Mouse (Mus musculus): Measurements from ENCODE around the gene Hhat. TPM values are rescaled to one million over a fixed set of nuclear protein-coding genes. Genes with fewer than 3 reads are reported as not detected.

Hhat gene
- total and polyA plus RNA-seq, 3 experiments = 0.22 TPM; not detected in 2

DNA sequence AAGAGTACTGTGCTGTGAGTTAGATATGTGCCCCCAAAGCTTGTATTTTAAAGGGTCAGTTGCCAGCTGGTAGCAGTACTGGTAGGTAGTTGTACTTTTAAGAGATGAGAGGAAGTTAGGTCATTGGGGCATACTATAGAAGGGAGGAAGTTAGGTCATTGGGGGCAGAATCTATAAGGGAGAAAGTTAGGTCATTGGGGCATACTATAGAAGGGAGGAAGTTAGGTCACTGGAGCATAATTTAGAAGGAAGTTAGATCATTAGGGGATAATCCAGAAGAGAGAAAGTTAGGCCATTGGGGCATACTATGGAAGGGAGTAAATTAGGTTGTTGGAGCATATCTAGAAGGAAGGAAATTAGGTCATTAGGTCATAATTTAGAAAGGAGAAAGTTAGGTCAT, 71.9 kb downstream of the Hhat start:
- no peak overlapping the region for H3K4me3 ChIP-seq (ENCODE audit: low read depth, low read length)
- no peaks in the 10 kb centered on the region for H3K4me1 ChIP-seq (ENCODE audit: insufficient read depth, low read depth, low read length)
- no peaks in the 10 kb centered on the region for H3K36me3 ChIP-seq (replicated peaks)
- DNase-seq (ENCODE audit: low spot score) (no peak), ATAC-seq (ENCODE audit: extremely low read depth, insufficient number of reproducible peaks, low FRiP score, poor library complexity, severe bottlenecking) (no peak)
- peaks cover 36% of the 10 kb centered on the region for H3K9me3 ChIP-seq (replicated peaks)
- TF ChIP-seq TAL1 (conservative IDR thresholded peaks at IDR 0.05; ENCODE audit: low read depth, low read length) (no peak), POLR2AphosphoS5 (IDR thresholded peaks at IDR 0.05; ENCODE audit: insufficient replicate concordance, low read depth, low read length) (no peak), GATA2 (IDR thresholded peaks at IDR 0.05; ENCODE audit: borderline replicate concordance, low read depth, low read length) (no peak)
- H3K27me3 ChIP-seq (ENCODE audit: insufficient read depth, low read length) = no peaks in the 10 kb centered on the region

DNA sequence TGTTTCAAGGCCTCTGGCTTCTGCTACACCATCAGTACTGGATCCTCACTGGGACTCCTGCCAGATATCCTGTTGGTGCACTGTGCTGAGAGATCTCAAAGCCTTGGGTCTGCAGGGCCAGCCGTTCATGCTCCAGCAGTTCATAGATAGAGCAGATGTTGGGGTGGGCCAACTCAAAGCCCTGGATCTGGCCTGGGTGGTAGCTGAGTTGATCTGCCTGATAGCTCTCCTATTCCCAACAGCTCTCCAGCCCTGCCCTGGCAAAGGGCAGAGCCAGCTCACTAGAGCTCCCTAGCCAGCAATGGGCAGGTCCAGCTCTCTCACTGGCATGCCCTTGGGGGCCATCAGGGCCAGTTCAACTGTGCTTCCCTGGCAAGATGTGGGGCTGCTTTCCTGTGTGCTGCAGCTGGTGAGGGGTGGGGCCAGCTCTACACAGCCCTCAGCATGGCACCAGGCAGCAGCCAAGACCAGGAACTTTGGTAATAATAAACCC, 74.6 kb downstream of the Hhat start:
- H3K27me3 ChIP-seq (ENCODE audit: insufficient read depth, low read length) = no peaks in the 10 kb centered on the region
- no peak for TF ChIP-seq POLR2AphosphoS5 (IDR thresholded peaks at IDR 0.05; ENCODE audit: insufficient replicate concordance, low read depth, low read length)
- H3K9me3 ChIP-seq (replicated peaks) = peaks cover 44% of the 10 kb centered on the region
- ATAC-seq (ENCODE audit: extremely low read depth, insufficient number of reproducible peaks, low FRiP score, poor library complexity, severe bottlenecking) = no peak
- H3K36me3 ChIP-seq (replicated peaks) = no peaks in the 10 kb centered on the region
- DNase-seq (ENCODE audit: low spot score) = no peak
- no peak overlapping the region for H3K4me3 ChIP-seq (ENCODE audit: low read depth, low read length)
- no peaks in the 10 kb centered on the region for H3K4me1 ChIP-seq (ENCODE audit: insufficient read depth, low read depth, low read length)

DNA sequence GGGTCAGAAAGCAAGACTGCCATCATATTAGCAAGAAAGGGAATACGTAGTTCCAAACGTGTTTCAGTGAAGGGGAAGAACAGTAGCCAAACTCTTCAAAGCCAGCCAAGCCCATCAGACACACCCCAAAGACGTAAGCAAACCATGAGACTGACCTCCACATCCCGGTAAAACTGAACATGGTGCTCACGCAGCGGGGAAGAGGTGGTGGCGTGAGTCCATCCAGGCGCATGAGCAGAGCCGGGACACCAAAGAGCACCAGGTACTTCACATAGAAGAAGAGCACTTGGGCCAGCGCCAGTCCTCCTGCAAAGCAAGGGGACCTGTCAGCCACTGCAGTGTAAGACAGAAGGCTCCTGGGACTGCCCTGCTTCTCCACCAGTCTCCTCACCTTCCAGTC, 77.4 kb downstream of the Hhat start:
- H3K27me3 ChIP-seq (ENCODE audit: insufficient read depth, low read length) = no peaks in the 10 kb centered on the region
- no peak for TF ChIP-seq GATA2 (IDR thresholded peaks at IDR 0.05; ENCODE audit: borderline replicate concordance, low read depth, low read length)
- TF ChIP-seq TAL1 (conservative IDR thresholded peaks at IDR 0.05; ENCODE audit: low read depth, low read length) = no peak
- no peak for TF ChIP-seq CTCF (IDR thresholded peaks at IDR 0.05; ENCODE audit: low read depth, low read length)
- ATAC-seq (ENCODE audit: extremely low read depth, insufficient number of reproducible peaks, low FRiP score, poor library complexity, severe bottlenecking) (no peak), DNase-seq (ENCODE audit: low spot score) (no peak)
- no peak overlapping the region for H3K4me3 ChIP-seq (ENCODE audit: low read depth, low read length)
- no peaks in the 10 kb centered on the region for H3K36me3 ChIP-seq (replicated peaks)
- peaks cover 65% of the 10 kb centered on the region for H3K9me3 ChIP-seq (replicated peaks)
- H3K4me1 ChIP-seq (ENCODE audit: insufficient read depth, low read depth, low read length) = no peaks in the 10 kb centered on the region

DNA sequence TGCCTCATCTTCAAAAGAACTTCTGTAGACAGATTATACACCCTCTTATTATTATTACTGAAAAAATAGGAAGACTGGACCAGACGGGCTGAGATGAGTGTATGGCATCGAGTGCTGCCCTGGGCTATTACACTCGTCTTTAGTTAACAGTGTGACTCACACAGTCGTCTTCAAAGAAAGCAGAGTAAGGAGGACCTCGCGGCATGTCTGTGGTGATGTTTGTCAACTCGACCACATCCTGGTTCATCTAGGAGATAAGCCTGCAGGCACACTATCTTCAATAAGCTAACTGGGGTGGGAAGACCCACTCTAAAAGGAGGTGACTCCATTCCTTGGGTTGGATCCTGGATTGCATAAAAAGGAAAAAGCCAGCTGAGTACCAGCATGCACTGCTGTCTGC, 78.0 kb downstream of the Hhat start:
- ATAC-seq (ENCODE audit: extremely low read depth, insufficient number of reproducible peaks, low FRiP score, poor library complexity, severe bottlenecking) (no peak), DNase-seq (ENCODE audit: low spot score) (no peak)
- Histone ChIP-seq H3K4me1 (ENCODE audit: insufficient read depth, low read depth, low read length) (no peaks in the 10 kb centered on the region), H3K27me3 (ENCODE audit: insufficient read depth, low read length) (no peaks in the 10 kb centered on the region), H3K9me3 (replicated peaks) (peaks cover 66% of the 10 kb centered on the region), H3K4me3 (ENCODE audit: low read depth, low read length) (no peak overlapping the region), H3K36me3 (replicated peaks) (no peaks in the 10 kb centered on the region)
- TF ChIP-seq GATA1 (IDR thresholded peaks at IDR 0.05; ENCODE audit: borderline replicate concordance, low read length) = no peak
- TF ChIP-seq GATA2 (IDR thresholded peaks at IDR 0.05; ENCODE audit: borderline replicate concordance, low read depth, low read length) = no peak
- TF ChIP-seq POLR2AphosphoS5 (IDR thresholded peaks at IDR 0.05; ENCODE audit: insufficient replicate concordance, low read depth, low read length) = no peak

DNA sequence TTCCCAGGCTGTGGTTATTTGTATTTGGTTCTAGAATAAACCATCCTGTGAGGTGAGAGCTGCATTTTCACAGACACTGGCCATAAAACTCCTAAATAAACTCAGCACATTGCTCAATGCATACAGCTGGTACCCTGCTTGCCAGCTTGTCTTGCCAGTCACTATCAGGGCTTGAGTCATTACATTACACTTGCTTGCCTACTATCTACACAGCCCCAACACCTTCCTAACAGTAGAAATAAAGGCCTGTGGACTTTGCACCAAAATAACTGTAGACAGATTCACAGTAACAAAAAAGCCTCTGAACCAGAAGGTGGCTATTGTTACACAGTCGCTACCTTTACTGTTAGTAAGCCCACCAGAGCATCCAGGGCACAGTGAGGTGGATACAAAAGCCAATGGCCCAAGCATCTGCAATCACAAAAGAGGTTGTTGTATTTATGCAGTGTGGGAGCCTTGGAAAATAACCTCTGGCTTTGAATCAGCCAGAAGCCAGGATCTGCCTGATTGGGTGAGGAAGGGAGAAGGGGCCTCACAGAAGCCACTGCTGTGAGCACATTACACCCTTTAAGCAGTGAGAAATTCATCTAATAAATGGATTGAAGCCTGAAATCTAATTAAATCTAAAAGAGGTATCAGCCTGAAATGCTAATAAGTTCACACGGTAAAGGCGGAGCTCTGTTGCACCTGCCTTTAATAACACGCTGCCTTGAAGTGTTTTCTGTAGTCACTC, 88.6 kb downstream of the Hhat start:
- no peak for TF ChIP-seq TAL1 (conservative IDR thresholded peaks at IDR 0.05; ENCODE audit: low read depth, low read length)
- no peak for TF ChIP-seq POLR2AphosphoS5 (IDR thresholded peaks at IDR 0.05; ENCODE audit: insufficient replicate concordance, low read depth, low read length)
- TF ChIP-seq GATA1 (IDR thresholded peaks at IDR 0.05; ENCODE audit: borderline replicate concordance, low read length) = no peak
- no peak for TF ChIP-seq CTCF (IDR thresholded peaks at IDR 0.05; ENCODE audit: low read depth, low read length)
- no peak for TF ChIP-seq GATA2 (IDR thresholded peaks at IDR 0.05; ENCODE audit: borderline replicate concordance, low read depth, low read length)
- ATAC-seq (ENCODE audit: extremely low read depth, insufficient number of reproducible peaks, low FRiP score, poor library complexity, severe bottlenecking) (no peak), DNase-seq (ENCODE audit: low spot score) (no peak)
- Histone ChIP-seq H3K4me1 (ENCODE audit: insufficient read depth, low read depth, low read length) (no peaks in the 10 kb centered on the region), H3K9me3 (replicated peaks) (peaks cover 47% of the 10 kb centered on the region), H3K27me3 (ENCODE audit: insufficient read depth, low read length) (no peaks in the 10 kb centered on the region), H3K4me3 (ENCODE audit: low read depth, low read length) (no peak overlapping the region), H3K36me3 (replicated peaks) (no peaks in the 10 kb centered on the region)

DNA sequence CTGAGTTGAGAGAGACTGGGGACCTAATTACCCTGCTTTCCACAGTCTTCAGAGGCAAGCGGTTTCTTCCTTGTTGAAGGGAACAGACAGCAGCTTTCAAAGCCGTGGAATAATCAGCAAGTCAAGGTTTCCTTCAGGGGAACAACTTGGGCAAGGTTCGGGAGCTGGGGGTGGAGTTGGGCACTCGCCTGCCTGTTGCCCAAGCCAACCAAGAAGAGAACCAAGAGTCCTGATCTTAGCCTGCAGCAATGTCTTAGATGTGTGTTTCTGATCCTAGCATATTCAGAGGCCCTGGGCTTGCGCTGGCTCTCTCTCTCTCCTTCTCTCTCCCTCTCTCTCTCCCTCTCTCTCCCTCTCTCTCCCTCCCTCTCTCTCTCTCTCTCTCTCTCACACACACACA, 93.8 kb downstream of the Hhat start:
- DNase-seq (ENCODE audit: low spot score) = no peak
- no peaks in the 10 kb centered on the region for H3K4me1 ChIP-seq (ENCODE audit: insufficient read depth, low read depth, low read length)
- no peak for TF ChIP-seq POLR2AphosphoS5 (IDR thresholded peaks at IDR 0.05; ENCODE audit: insufficient replicate concordance, low read depth, low read length)
- no peak for TF ChIP-seq GATA2 (IDR thresholded peaks at IDR 0.05; ENCODE audit: borderline replicate concordance, low read depth, low read length)
- TF ChIP-seq CTCF (IDR thresholded peaks at IDR 0.05; ENCODE audit: low read depth, low read length) = no peak
- TF ChIP-seq GATA1 (IDR thresholded peaks at IDR 0.05; ENCODE audit: borderline replicate concordance, low read length) = no peak
- no peak for TF ChIP-seq TAL1 (conservative IDR thresholded peaks at IDR 0.05; ENCODE audit: low read depth, low read length)
- H3K36me3 ChIP-seq (replicated peaks) = no peaks in the 10 kb centered on the region
- H3K4me3 ChIP-seq (ENCODE audit: low read depth, low read length) = no peak overlapping the region
- ATAC-seq (ENCODE audit: extremely low read depth, insufficient number of reproducible peaks, low FRiP score, poor library complexity, severe bottlenecking) = no peak
- H3K27me3 ChIP-seq (ENCODE audit: insufficient read depth, low read length) = no peaks in the 10 kb centered on the region
- peaks cover 38% of the 10 kb centered on the region for H3K9me3 ChIP-seq (replicated peaks)

DNA sequence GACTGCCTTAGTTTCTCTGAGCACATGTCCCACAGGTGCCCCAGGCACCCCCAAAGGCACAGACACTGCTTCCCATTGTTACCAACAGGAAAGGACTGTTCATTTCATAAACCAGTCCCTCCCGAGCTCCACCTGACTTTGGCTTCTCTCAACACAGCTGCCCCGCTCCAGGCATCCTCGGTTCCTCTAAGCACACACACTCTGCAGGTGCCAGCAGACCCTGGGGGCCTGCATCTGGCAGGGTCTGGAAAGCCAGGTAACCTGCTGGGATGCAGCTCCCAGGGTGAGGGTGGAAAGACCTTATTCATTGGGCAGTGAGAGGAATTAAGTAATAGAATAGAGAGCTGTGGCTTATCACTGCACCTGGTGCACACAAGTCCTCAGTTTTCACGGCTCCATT, 107.4 kb downstream of the Hhat start:
- Histone ChIP-seq H3K36me3 (replicated peaks) (no peaks in the 10 kb centered on the region), H3K4me1 (ENCODE audit: insufficient read depth, low read depth, low read length) (no peaks in the 10 kb centered on the region), H3K9me3 (replicated peaks) (peaks cover 48% of the 10 kb centered on the region), H3K27me3 (ENCODE audit: insufficient read depth, low read length) (no peaks in the 10 kb centered on the region), H3K4me3 (ENCODE audit: low read depth, low read length) (no peak overlapping the region)
- ATAC-seq (ENCODE audit: extremely low read depth, insufficient number of reproducible peaks, low FRiP score, poor library complexity, severe bottlenecking) = no peak
- no peak for TF ChIP-seq GATA2 (IDR thresholded peaks at IDR 0.05; ENCODE audit: borderline replicate concordance, low read depth, low read length)
- no peak for TF ChIP-seq POLR2AphosphoS5 (IDR thresholded peaks at IDR 0.05; ENCODE audit: insufficient replicate concordance, low read depth, low read length)
- TF ChIP-seq TAL1 (conservative IDR thresholded peaks at IDR 0.05; ENCODE audit: low read depth, low read length) = no peak
- no peak for TF ChIP-seq CTCF (IDR thresholded peaks at IDR 0.05; ENCODE audit: low read depth, low read length)
- TF ChIP-seq GATA1 (IDR thresholded peaks at IDR 0.05; ENCODE audit: borderline replicate concordance, low read length) = no peak
- DNase-seq (ENCODE audit: low spot score) = no peak

Data from G1E (cell line).